Mouse (Mus musculus): Measurements from ENCODE around the gene Dync2li1. TPM values are rescaled to one million over a fixed set of nuclear protein-coding genes. Genes with fewer than 3 reads are reported as not detected.

Gene Dync2li1
- polyA plus RNA-seq, 1 experiment from 2014 or later, result 39.4 TPM

GRCm38 (mm10) chr17:84611971-84612370, 14.3 kb upstream of the Dync2li1 start:
- Histone ChIP-seq H3K9me3 (no peaks in the 10 kb centered on the region), H3K4me2 (no peak overlapping the region), H3K4me1 (no peaks in the 10 kb centered on the region), H3K27ac (no peak overlapping the region), H3K9ac (no peak overlapping the region), H3K4me3 (no peak overlapping the region), H3K36me3 (peaks cover 26% of the 10 kb centered on the region), H3K27me3 (no peaks in the 10 kb centered on the region)
- ATAC-seq (ENCODE audit: borderline replicate concordance, extremely low read depth, low FRiP score, low TSS enrichment), result no peak
- 48% methylated on average over 7 of the region's 7 CpGs for WGBS

GRCm38 (mm10) chr17:84615811-84616210, 10.5 kb upstream of the Dync2li1 start:
- Histone ChIP-seq H3K9me3 (no peaks in the 10 kb centered on the region), H3K27ac (no peak overlapping the region), H3K4me1 (0 out of 2 replicates have a peak, but pooled peaks cover 2% of the 10 kb centered on the region), H3K27me3 (no peaks in the 10 kb centered on the region), H3K9ac (no peak overlapping the region), H3K4me3 (no peak overlapping the region), H3K36me3 (peaks cover 22% of the 10 kb centered on the region), H3K4me2 (no peak overlapping the region)
- no peak for ATAC-seq (ENCODE audit: borderline replicate concordance, extremely low read depth, low FRiP score, low TSS enrichment)
- WGBS, result 89% methylated on average over 11 of the region's 11 CpGs

- 0 out of 2 replicates have a peak, but pooled peaks cover 2% of the 10 kb centered on the region for H3K4me1 ChIP-seq
- no peaks in the 10 kb centered on the region for H3K27me3 ChIP-seq
- no peaks in the 10 kb centered on the region for H3K9me3 ChIP-seq
- WGBS, result 76% methylated on average over 6 of the region's 6 CpGs
- no peak overlapping the region for H3K9ac ChIP-seq
- no peak overlapping the region for H3K27ac ChIP-seq
- H3K36me3 ChIP-seq, result peaks cover 22% of the 10 kb centered on the region
- no peak overlapping the region for H3K4me2 ChIP-seq
- no peak for ATAC-seq (ENCODE audit: borderline replicate concordance, extremely low read depth, low FRiP score, low TSS enrichment)
- H3K4me3 ChIP-seq, result no peak overlapping the region
These were observed 9.7 kb upstream of the Dync2li1 start for GRCm38 (mm10) chr17:84616526-84617074.

- H3K36me3 ChIP-seq, result peaks cover 21% of the 10 kb centered on the region
These were observed 8.3 kb upstream of the Dync2li1 start for GRCm38 (mm10) chr17:84617953-84618352.

GRCm38 (mm10) chr17:84619112-84619511, 7.2 kb upstream of the Dync2li1 start:
- Histone ChIP-seq H3K9ac (no peak overlapping the region), H3K4me1 (0 out of 2 replicates have a peak, but pooled peaks cover 5% of the 10 kb centered on the region), H3K27me3 (no peaks in the 10 kb centered on the region), H3K9me3 (no peaks in the 10 kb centered on the region), H3K27ac (no peak overlapping the region), H3K4me3 (no peak overlapping the region), H3K4me2 (no peak overlapping the region), H3K36me3 (peaks cover 9% of the 10 kb centered on the region; the same call in 1 of the 2 replicates)
- 86% methylated on average over 7 of the region's 7 CpGs for WGBS
- no peak for ATAC-seq (ENCODE audit: borderline replicate concordance, extremely low read depth, low FRiP score, low TSS enrichment)

More at GRCm38 (mm10) chr17:84617953-84618352, 8.3 kb upstream of the Dync2li1 start:
- Histone ChIP-seq H3K4me1 (0 out of 2 replicates have a peak, but pooled peaks cover 3% of the 10 kb centered on the region), H3K4me3 (no peak overlapping the region), H3K9ac (no peak overlapping the region), H3K27me3 (no peaks in the 10 kb centered on the region), H3K9me3 (no peaks in the 10 kb centered on the region), H3K27ac (no peak overlapping the region), H3K4me2 (no peak overlapping the region)
- 88% methylated on average over 6 of the region's 6 CpGs for WGBS
- ATAC-seq (ENCODE audit: borderline replicate concordance, extremely low read depth, low FRiP score, low TSS enrichment), result no peak

GRCm38 (mm10) chr17:84620076-84620475, 6.2 kb upstream of the Dync2li1 start:
- peak; percentile 54; the same call in 1 of the 2 replicates for ATAC-seq (ENCODE audit: borderline replicate concordance, extremely low read depth, low FRiP score, low TSS enrichment)
- Histone ChIP-seq H3K9me3 (no peaks in the 10 kb centered on the region), H3K4me2 (no peak overlapping the region), H3K27ac (peak overlapping the region; percentile 60), H3K4me1 (0 out of 2 replicates have a peak, but pooled peaks cover 5% of the 10 kb centered on the region), H3K9ac (no peak overlapping the region), H3K27me3 (no peaks in the 10 kb centered on the region), H3K36me3 (no peaks in the 10 kb centered on the region), H3K4me3 (no peak overlapping the region)
- WGBS, result 53% methylated on average over 3 of the region's 3 CpGs

GRCm38 (mm10) chr17:84620610-84621009, 5.7 kb upstream of the Dync2li1 start:
- Histone ChIP-seq H3K9me3 (no peaks in the 10 kb centered on the region), H3K36me3 (no peaks in the 10 kb centered on the region), H3K9ac (no peak overlapping the region), H3K4me2 (no peak overlapping the region), H3K27me3 (no peaks in the 10 kb centered on the region), H3K4me1 (0 out of 2 replicates have a peak, but pooled peaks cover 5% of the 10 kb centered on the region), H3K4me3 (no peak overlapping the region), H3K27ac (peak overlapping the region; percentile 60; the same call in 1 of the 2 replicates)
- no peak for ATAC-seq (ENCODE audit: borderline replicate concordance, extremely low read depth, low FRiP score, low TSS enrichment)
- 77% methylated on average over 6 of the region's 6 CpGs for whole genome bisulfite sequencing

GRCm38 (mm10) chr17:84621209-84621608, 5.1 kb upstream of the Dync2li1 start:
- no peaks in the 10 kb centered on the region for H3K36me3 ChIP-seq
- H3K27me3 ChIP-seq, result no peaks in the 10 kb centered on the region
- no peak overlapping the region for H3K4me3 ChIP-seq
- 0 out of 2 replicates have a peak, but pooled peaks cover 5% of the 10 kb centered on the region for H3K4me1 ChIP-seq
- H3K9me3 ChIP-seq, result no peaks in the 10 kb centered on the region
- H3K9ac ChIP-seq, result no peak overlapping the region
- no peak for ATAC-seq (ENCODE audit: borderline replicate concordance, extremely low read depth, low FRiP score, low TSS enrichment)
- WGBS, result 58% methylated on average over 6 of the region's 6 CpGs
- H3K4me2 ChIP-seq, result no peak overlapping the region
- H3K27ac ChIP-seq, result no peak overlapping the region

GRCm38 (mm10) chr17:84622028-84622427, 4.3 kb upstream of the Dync2li1 start:
- WGBS, result 79% methylated on average over 4 of the region's 4 CpGs
- Histone ChIP-seq H3K9me3 (no peaks in the 10 kb centered on the region), H3K4me1 (peaks cover 9% of the 10 kb centered on the region), H3K4me2 (no peak overlapping the region), H3K27ac (no peak overlapping the region), H3K36me3 (no peaks in the 10 kb centered on the region), H3K9ac (no peak overlapping the region), H3K27me3 (no peaks in the 10 kb centered on the region), H3K4me3 (no peak overlapping the region)
- no peak for ATAC-seq (ENCODE audit: borderline replicate concordance, extremely low read depth, low FRiP score, low TSS enrichment)

- Histone ChIP-seq H3K4me3 (no peak overlapping the region), H3K4me2 (no peak overlapping the region), H3K9ac (no peak overlapping the region), H3K36me3 (no peaks in the 10 kb centered on the region), H3K27ac (peak overlapping the region; percentile 60; the same call in 1 of the 2 replicates), H3K27me3 (no peaks in the 10 kb centered on the region), H3K4me1 (peaks cover 16% of the 10 kb centered on the region), H3K9me3 (no peaks in the 10 kb centered on the region)
- WGBS, result 66% methylated on average over 2 of the region's 2 CpGs
- ATAC-seq (ENCODE audit: borderline replicate concordance, extremely low read depth, low FRiP score, low TSS enrichment), result no peak
These were observed 3.4 kb upstream of the Dync2li1 start for GRCm38 (mm10) chr17:84622873-84623272.

GRCm38 (mm10) chr17:84626857-84627305, 585 bp downstream of the Dync2li1 start:
- peak overlapping the region; percentile 61 for H3K9ac ChIP-seq
- no peak overlapping the region; the same call in 1 of the 2 replicates for H3K27ac ChIP-seq
- H3K4me2 ChIP-seq, result peak overlapping the region; percentile 81
- WGBS, result 18% methylated on average over 9 of the region's 9 CpGs
- no peaks in the 10 kb centered on the region for H3K36me3 ChIP-seq
- peaks cover 14% of the 10 kb centered on the region for H3K4me1 ChIP-seq
- peak; percentile 40; the same call in 1 of the 2 replicates for ATAC-seq (ENCODE audit: borderline replicate concordance, extremely low read depth, low FRiP score, low TSS enrichment)
- no peaks in the 10 kb centered on the region for H3K9me3 ChIP-seq
- H3K27me3 ChIP-seq, result no peaks in the 10 kb centered on the region
- peak overlapping the region; percentile 64 for H3K4me3 ChIP-seq

GRCm38 (mm10) chr17:84627721-84628120, 1.4 kb downstream of the Dync2li1 start:
- Histone ChIP-seq H3K4me3 (no peak overlapping the region), H3K9ac (no peak overlapping the region), H3K27ac (no peak overlapping the region), H3K9me3 (no peaks in the 10 kb centered on the region), H3K36me3 (no peaks in the 10 kb centered on the region), H3K4me1 (peaks cover 14% of the 10 kb centered on the region), H3K4me2 (no peak overlapping the region; the same call in 1 of the 2 replicates), H3K27me3 (no peaks in the 10 kb centered on the region)
- ATAC-seq (ENCODE audit: borderline replicate concordance, extremely low read depth, low FRiP score, low TSS enrichment), result no peak
- WGBS, result 84% methylated on average over 10 of the region's 10 CpGs
